Mouse (Mus musculus): Measurements from ENCODE around the gene Rbx1. TPM values are rescaled to one million over a fixed set of nuclear protein-coding genes. Genes with fewer than 3 reads are reported as not detected.
A peak's percentile ranks its signal among the peaks of the same experiment; 100 is the strongest.
"Not testable (repeated sequence)": the region's sequence is repeated elsewhere in the genome, so short reads cannot be mapped to it uniquely, and the experiment has no call there.

Gene Rbx1
- polyA plus RNA-seq, 1 experiment from 2014 or later: 622 TPM

DNA sequence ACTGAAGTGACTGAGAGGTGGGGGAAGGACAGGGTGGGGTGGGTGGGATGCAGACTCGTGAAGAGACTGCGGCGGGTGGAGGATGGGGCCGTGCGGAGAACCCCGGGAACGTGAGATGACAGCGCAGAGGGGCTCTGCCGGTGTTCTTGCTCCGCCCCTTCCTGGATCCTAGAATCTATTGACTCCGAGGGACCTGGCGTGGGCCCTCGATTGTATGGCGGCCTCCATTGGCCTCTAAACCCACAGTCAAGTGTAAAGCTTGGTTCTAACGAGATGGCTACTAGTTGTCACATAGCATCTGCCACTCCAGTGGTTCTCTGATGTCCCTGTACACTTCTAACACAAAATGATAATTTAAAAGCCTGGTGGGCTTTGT is 630 bp downstream of the Rbx1 start:
- H3K36me3 ChIP-seq: peaks cover 33% of the 10 kb centered on the region
- H3K4me1 ChIP-seq (replicated peaks): peaks cover 22% of the 10 kb centered on the region
- H3K27ac ChIP-seq: peak overlapping the region; percentile 95
- peak overlapping the region; percentile 76 for H3K4me3 ChIP-seq
- peaks cover 8% of the 10 kb centered on the region; the same call in 1 of the 2 replicates for H3K9me3 ChIP-seq
- WGBS: 0% methylated on average over 15 of the region's 15 CpGs
- no peaks in the 10 kb centered on the region for H3K27me3 ChIP-seq (ENCODE audit: insufficient read depth, poor library complexity, severe bottlenecking)
- DNase-seq (ENCODE audit: low spot score): no peak

DNA sequence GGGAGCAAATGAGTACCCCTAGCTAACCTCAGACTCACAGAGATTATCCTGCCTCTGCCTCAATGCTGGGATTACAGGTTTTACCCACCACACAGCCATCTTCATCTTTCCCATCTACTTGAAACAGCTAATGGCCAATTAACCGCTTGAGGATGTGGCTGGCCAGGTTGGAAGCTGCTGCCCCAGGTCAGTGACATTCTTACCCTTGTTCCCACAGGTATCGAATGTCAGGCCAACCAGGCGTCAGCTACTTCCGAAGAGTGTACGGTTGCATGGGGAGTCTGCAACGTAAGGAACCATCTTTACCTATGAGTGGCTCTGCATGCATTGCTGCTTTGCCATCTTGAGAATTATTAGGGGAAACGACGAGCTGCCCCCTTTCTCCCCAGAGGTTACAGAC is 4.6 kb downstream of the Rbx1 start:
- H3K27me3 ChIP-seq (ENCODE audit: insufficient read depth, poor library complexity, severe bottlenecking): no peaks in the 10 kb centered on the region
- peaks cover 14% of the 10 kb centered on the region for H3K4me1 ChIP-seq (replicated peaks)
- H3K9me3 ChIP-seq: no peaks in the 10 kb centered on the region
- 82% methylated on average over 8 of the region's 8 CpGs for WGBS
- H3K27ac ChIP-seq: no peak overlapping the region
- H3K4me3 ChIP-seq: no peak overlapping the region
- no peak for DNase-seq (ENCODE audit: low spot score)
- H3K36me3 ChIP-seq: peaks cover 72% of the 10 kb centered on the region

DNA sequence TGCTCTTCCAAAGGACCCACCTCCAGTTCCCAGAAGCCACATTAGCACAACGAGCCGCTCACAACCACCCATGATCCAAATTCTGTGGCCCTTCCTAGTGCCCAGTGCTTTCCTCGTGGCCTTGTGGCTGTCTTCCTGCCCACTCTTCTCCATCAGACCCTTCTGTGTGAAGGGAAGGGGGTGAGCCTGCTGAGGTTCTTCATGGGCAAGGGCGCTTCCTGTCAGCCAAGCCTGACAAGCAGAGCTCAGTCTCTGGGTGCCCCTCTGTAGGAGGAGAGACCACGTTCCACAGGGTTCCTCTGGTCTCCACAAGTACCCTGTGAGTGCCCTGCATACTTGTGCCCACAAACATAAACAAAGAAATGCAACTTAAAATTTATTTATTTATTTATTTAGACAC is 6.2 kb downstream of the Rbx1 start:
- 97% methylated on average over 5 of the region's 5 CpGs for WGBS
- DNase-seq (ENCODE audit: low spot score): no peak
- H3K4me3 ChIP-seq: no peak overlapping the region
- peaks cover 76% of the 10 kb centered on the region for H3K36me3 ChIP-seq
- H3K27ac ChIP-seq: no peak overlapping the region
- H3K9me3 ChIP-seq: no peaks in the 10 kb centered on the region
- no peaks in the 10 kb centered on the region for H3K27me3 ChIP-seq (ENCODE audit: insufficient read depth, poor library complexity, severe bottlenecking)
- peaks cover 17% of the 10 kb centered on the region for H3K4me1 ChIP-seq (replicated peaks)

DNA sequence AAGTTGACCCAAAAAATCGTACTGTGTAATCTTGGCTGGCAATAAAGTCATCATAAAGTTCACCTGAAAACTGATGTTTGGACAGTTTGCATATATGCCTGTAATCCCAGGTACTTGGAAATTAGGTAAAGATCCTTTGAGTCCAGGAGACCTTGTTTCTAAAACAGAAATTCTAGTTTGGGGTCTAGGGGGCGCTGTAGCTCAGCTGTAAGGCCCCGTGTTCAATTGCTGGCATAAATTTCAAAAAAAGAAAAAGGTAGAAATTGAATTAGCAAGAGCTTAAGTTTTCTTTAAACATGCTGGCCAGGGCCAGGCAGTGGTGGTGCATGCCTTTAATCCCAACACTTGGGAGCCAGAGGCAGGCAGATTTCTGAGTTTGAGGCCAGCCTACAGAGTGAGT is 9.6 kb downstream of the Rbx1 start:
- Histone ChIP-seq H3K36me3 (peaks cover 55% of the 10 kb centered on the region), H3K9me3 (no peaks in the 10 kb centered on the region), H3K27ac (no peak overlapping the region), H3K27me3 (ENCODE audit: insufficient read depth, poor library complexity, severe bottlenecking) (no peaks in the 10 kb centered on the region), H3K4me1 (replicated peaks) (peaks cover 9% of the 10 kb centered on the region), H3K4me3 (no peak overlapping the region)
- WGBS: 38% methylated on average over 3 of the region's 3 CpGs
- DNase-seq (ENCODE audit: low spot score): no peak

DNA sequence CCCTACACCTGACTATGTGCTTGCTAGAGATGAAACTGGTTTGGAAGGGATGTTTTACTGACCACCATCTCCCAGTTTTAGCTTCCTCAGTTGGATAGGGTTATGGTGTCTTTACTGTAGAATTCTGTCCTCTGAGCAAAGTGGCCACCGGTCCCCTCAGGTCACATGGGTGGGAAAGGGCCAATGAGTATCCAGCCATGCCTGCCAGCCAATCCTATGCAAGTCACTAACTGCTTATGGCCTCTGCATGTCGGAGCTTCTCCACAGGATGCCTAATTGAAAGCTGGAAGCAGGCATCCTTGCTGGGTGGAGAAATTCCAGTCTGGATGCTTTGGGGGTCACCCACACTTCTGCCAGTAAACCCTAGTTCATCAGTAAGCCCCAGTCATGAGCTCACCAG is 10.5 kb downstream of the Rbx1 start:
- no peaks in the 10 kb centered on the region for H3K27me3 ChIP-seq (ENCODE audit: insufficient read depth, poor library complexity, severe bottlenecking)
- peak overlapping the region; percentile 42; the same call in 1 of the 2 replicates for H3K27ac ChIP-seq
- H3K9me3 ChIP-seq: no peaks in the 10 kb centered on the region
- peaks cover 15% of the 10 kb centered on the region for H3K4me1 ChIP-seq (replicated peaks)
- DNase-seq (ENCODE audit: low spot score): peak; percentile 61
- H3K36me3 ChIP-seq: peaks cover 45% of the 10 kb centered on the region
- 5% methylated on average over 2 of the region's 2 CpGs for WGBS
- peak overlapping the region; percentile 27 for H3K4me3 ChIP-seq

- Histone ChIP-seq H3K9me3 (no peaks in the 10 kb centered on the region), H3K4me1 (replicated peaks) (peaks cover 15% of the 10 kb centered on the region), H3K27ac (no peak overlapping the region), H3K36me3 (peaks cover 15% of the 10 kb centered on the region), H3K27me3 (ENCODE audit: insufficient read depth, poor library complexity, severe bottlenecking) (no peaks in the 10 kb centered on the region), H3K4me3 (no peak overlapping the region)
- no peak for DNase-seq (ENCODE audit: low spot score)
- WGBS: 65% methylated on average over 21 of the region's 21 CpGs
These were observed 13.5 kb downstream of the Rbx1 start for GRCm38 (mm10) chr15:81479446-81480213.

DNA sequence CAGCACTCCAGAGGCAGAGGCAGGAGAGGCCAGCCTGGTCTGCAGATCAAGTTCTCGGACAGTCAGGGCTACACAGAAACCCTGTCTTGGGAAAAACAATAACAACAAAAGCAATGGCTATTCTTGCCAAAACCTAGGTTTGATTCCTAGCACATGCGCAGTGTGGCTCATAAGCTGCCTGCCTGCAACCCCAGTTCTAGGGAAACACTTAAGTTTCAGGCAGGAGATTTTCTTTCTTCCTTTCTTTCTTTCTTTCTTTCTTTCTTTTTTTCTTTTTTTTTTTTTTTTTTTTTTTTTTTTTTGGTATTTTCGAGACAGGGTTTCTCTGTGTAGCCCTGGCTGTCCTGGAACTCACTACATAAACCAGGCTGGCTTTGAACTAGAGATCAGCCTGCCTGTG is 14.2 kb downstream of the Rbx1 start:
- not testable (repeated sequence) for H3K27me3 ChIP-seq (ENCODE audit: insufficient read depth, poor library complexity, severe bottlenecking); H3K27ac ChIP-seq; H3K36me3 ChIP-seq; H3K9me3 ChIP-seq; H3K4me3 ChIP-seq; DNase-seq (ENCODE audit: low spot score)
- WGBS: 73% methylated on average over 3 of the region's 3 CpGs
- peaks cover 15% of the 10 kb centered on the region for H3K4me1 ChIP-seq (replicated peaks)

- Histone ChIP-seq H3K9me3 (no peaks in the 10 kb centered on the region), H3K4me3 (peak overlapping the region; percentile 42), H3K36me3 (peaks cover 2% of the 10 kb centered on the region; the same call in 1 of the 2 replicates), H3K27me3 (ENCODE audit: insufficient read depth, poor library complexity, severe bottlenecking) (no peaks in the 10 kb centered on the region), H3K27ac (no peak overlapping the region), H3K4me1 (replicated peaks) (peaks cover 15% of the 10 kb centered on the region)
- DNase-seq (ENCODE audit: low spot score): peak; percentile 18
- 15% methylated on average over 13 of the region's 13 CpGs for WGBS
These were observed 14.9 kb downstream of the Rbx1 start for GRCm38 (mm10) chr15:81480977-81481379.

DNA sequence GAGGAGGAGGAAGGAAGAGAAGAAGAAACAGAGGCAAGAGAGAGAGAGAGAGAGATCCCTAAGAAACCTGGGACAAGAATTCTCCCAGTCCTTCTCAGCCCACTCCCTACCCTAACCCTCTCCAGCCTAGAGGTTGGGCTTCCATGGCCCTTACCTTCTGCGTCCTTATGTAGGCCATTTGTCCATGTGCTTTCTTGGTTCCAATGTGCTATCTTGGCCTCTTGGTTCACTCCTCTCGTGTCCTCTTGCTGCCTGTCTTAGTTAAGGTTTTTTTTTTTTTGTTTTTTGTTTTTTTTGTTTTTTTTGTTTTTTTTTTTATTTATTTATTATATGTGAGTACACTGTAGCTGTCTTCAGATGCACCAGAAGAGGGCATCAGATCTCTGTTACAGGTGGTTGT is 16.9 kb downstream of the Rbx1 start:
- Histone ChIP-seq H3K27ac (no peak overlapping the region), H3K36me3 (no peaks in the 10 kb centered on the region), H3K27me3 (ENCODE audit: insufficient read depth, poor library complexity, severe bottlenecking) (no peaks in the 10 kb centered on the region), H3K9me3 (no peaks in the 10 kb centered on the region), H3K4me3 (no peak overlapping the region), H3K4me1 (replicated peaks) (peaks cover 10% of the 10 kb centered on the region)
- DNase-seq (ENCODE audit: low spot score): no peak
- WGBS: 78% methylated on average over 2 of the region's 2 CpGs

- 83% methylated on average over 6 of the region's 6 CpGs for WGBS
These were observed 17.6 kb downstream of the Rbx1 start for GRCm38 (mm10) chr15:81483691-81484090.

GRCm38 (mm10) chr15:81485483-81485882 is 19.4 kb downstream of the Rbx1 start:
- H3K9me3 ChIP-seq: no peaks in the 10 kb centered on the region
- no peak overlapping the region for H3K27ac ChIP-seq
- no peak overlapping the region for H3K4me3 ChIP-seq
- no peaks in the 10 kb centered on the region for H3K27me3 ChIP-seq (ENCODE audit: insufficient read depth, poor library complexity, severe bottlenecking)
- no peak for DNase-seq (ENCODE audit: low spot score)
- WGBS: 80% methylated on average over 4 of the region's 4 CpGs
- no peaks in the 10 kb centered on the region for H3K36me3 ChIP-seq
- H3K4me1 ChIP-seq (replicated peaks): peaks cover 6% of the 10 kb centered on the region

More at GRCm38 (mm10) chr15:81483691-81484090, 17.6 kb downstream of the Rbx1 start:
- no peak overlapping the region for H3K4me3 ChIP-seq
- no peak overlapping the region for H3K27ac ChIP-seq
- no peaks in the 10 kb centered on the region for H3K27me3 ChIP-seq (ENCODE audit: insufficient read depth, poor library complexity, severe bottlenecking)
- no peaks in the 10 kb centered on the region for H3K9me3 ChIP-seq
- H3K36me3 ChIP-seq: no peaks in the 10 kb centered on the region
- DNase-seq (ENCODE audit: low spot score): no peak
- peaks cover 10% of the 10 kb centered on the region for H3K4me1 ChIP-seq (replicated peaks)

DNA sequence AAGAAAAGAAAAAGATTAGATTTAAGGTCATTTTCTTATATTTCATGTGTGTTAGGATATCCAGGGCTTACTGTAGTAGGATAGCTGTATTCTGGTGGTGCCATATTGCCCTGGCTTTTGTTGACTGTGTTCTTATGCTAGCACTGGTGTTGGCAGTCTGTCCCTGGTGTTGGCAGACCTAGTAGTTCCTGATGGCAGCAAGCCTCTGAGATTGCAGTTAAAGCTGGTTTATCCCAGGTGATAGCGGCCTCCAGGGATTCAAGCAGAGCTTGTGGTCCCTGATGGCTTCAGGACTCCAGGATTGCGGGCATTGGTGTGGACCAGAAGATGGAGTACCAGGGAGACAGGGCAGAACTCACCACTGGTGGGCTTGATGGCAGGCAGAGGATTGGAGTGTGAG is 37.4 kb downstream of the Rbx1 start:
- Histone ChIP-seq H3K27me3 (ENCODE audit: insufficient read depth, poor library complexity, severe bottlenecking) (no peaks in the 10 kb centered on the region), H3K4me1 (replicated peaks) (no peaks in the 10 kb centered on the region), H3K9me3 (no peaks in the 10 kb centered on the region), H3K4me3 (no peak overlapping the region), H3K36me3 (no peaks in the 10 kb centered on the region), H3K27ac (no peak overlapping the region)
- DNase-seq (ENCODE audit: low spot score): no peak
- WGBS: 86% methylated on average over 2 of the region's 2 CpGs

GRCm38 (mm10) chr15:81503995-81504394 is 37.9 kb downstream of the Rbx1 start:
- 89% methylated on average over 2 of the region's 2 CpGs for WGBS
- no peak overlapping the region for H3K27ac ChIP-seq

DNA sequence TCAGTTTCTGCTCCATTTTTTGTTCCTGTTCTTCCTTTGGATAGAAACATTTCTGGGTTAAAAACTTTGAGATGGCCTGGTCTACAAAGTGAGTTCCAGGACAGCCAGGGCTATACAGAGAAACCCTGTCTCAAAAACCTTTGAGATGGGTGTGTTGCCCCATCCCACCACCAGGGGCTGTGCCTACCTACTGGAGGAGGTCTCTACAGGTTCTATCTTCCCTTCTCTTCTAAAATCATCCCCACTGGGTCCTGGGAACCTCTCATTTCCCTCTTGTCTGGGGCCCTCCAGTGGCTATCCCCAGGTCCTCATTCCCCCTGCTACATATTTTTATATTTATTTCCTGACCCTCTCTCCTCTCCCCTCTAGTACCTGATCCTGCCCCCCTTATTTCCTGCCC is 41.1 kb downstream of the Rbx1 start:
- no peak overlapping the region for H3K4me3 ChIP-seq
- no peaks in the 10 kb centered on the region for H3K9me3 ChIP-seq
- H3K27me3 ChIP-seq (ENCODE audit: insufficient read depth, poor library complexity, severe bottlenecking): no peaks in the 10 kb centered on the region
- peaks cover 5% of the 10 kb centered on the region; the same call in 1 of the 2 replicates for H3K4me1 ChIP-seq (replicated peaks)
- no peak overlapping the region for H3K27ac ChIP-seq
- DNase-seq (ENCODE audit: low spot score): no peak
- H3K36me3 ChIP-seq: no peaks in the 10 kb centered on the region

More at GRCm38 (mm10) chr15:81503995-81504394, 37.9 kb downstream of the Rbx1 start:
- Histone ChIP-seq H3K9me3 (no peaks in the 10 kb centered on the region), H3K36me3 (no peaks in the 10 kb centered on the region), H3K27me3 (ENCODE audit: insufficient read depth, poor library complexity, severe bottlenecking) (no peaks in the 10 kb centered on the region), H3K4me3 (no peak overlapping the region), H3K4me1 (replicated peaks) (no peaks in the 10 kb centered on the region)
- DNase-seq (ENCODE audit: low spot score): no peak
